Mouse (Mus musculus) right cerebral cortex, postnatal 10 days (tissue): ENCODE measurements around the gene Tas1r3.

Experiments used
- DNase-seq, 2 experiments: peaks; one replicate each; pipeline ENCODE4 v3.0.0; 2021; ENCODE audit warnings: low spot score in 2 of 2

Gene Tas1r3

DNA sequence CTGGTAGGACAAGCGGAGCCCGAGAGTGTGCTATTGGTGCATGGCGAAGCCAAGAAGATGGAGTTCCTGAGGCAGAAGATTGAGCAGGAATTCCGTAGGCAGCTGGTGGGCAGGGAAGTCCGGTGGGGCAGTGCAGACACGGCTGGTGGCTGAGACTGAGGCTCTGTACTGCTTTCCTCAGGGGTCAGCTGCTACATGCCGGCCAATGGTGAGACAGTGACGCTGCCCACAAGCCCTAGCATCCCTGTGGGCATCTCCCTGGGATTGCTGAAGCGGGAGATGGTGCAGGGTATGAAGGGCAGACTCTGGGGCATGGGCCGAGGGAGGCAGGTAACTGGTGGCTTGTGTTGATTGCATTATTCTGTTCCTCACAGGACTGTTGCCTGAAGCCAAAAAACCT, 24.5 kb upstream of the Tas1r3 start:
- peak in 1 of 2 experiments; percentile 22 for DNase-seq

DNA sequence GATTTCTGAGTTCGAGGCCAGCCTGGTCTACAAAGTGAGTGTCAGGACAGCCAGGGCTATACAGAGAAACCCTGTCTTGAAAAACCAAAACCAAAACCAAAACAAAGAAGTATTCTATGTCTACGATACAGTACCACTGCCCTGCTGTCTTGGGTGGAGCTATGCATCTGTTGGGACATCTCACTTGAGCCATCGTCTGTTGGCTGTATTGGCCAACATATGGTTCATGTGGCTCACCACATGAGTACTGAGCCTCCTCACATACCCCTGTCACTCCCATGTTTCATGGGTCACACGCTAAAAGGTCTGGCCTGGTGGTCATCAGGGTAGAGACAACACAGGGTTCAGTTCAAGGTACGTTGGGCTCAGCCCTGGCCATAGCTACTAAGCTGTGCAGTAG, 23.2 kb upstream of the Tas1r3 start:
- peak in 1 of 2 experiments; percentile 22 for DNase-seq

DNA sequence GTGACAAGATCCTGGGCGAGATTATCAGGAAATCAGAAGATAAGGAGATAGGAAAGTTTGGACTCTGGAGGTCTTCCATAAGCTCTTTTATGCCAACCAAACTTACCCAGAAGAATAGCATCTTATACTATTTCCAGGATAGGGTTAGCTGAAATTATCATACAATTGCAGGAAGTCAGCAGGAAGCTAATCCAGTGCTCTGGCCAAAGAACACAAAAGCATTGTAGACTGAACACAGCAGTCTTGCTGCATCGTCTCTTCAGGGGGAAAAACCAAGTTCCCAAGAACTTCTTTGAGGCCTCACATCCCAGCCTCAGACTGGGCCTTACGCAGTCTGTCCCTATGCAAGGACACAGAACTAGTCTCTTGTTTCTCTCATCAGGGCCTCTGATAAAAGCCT, 20.4 kb upstream of the Tas1r3 start:
- DNase-seq, result no peak

DNA sequence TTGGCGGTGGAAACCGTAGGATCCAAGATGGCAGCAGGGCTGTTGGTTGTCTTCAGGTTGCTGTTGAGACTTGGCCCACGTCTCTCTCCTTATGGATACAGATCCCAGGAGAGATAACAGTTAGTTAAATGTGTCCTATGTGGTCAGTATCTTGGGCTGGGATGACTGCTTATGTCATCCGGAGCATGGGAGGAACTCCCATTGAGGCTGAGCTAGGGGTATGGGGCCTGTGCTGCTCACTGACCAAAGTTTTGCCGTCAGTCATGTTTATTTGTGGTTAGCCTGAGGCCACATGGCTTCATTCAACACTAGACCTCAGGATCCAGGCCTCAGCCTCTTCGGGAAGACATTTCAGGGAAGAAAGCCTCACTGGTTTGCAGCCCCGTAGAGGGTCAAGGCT, 8.2 kb upstream of the Tas1r3 start:
- DNase-seq, result no peak

DNA sequence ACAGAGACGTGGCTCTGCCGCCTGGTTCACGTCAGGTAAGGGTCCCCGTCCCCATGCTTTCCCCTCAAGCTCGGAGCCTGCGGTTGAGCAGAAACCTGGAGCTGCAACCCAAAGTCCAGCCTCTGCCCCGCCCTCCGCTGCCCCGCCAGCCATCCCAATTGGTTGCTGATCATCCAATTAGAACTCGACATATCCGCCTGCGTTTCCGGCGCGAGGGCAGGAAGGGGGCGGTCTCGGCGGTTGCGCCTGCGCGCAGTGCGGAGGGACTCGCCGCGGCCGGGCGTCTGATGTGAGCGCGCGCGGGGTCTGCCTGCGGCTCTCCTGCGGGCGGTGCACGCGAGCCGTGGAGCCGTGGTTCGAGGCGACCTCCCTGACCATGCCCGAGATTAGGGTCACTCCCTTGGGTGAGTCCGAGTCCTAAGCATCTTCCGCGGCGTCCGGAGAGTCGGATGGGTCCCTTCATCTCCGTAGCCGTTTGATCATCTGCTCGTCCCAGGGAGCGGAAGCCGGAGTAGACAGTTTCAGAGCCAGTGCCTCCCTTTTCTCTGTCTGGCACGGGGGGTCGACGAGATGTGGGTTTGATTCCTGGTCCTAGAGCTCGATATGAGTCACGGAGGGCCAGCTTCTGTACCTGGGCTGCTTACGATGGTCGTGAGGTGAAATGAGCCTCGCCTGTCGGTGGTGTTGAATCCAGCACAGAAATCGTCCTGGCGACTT, 6.3 kb upstream of the Tas1r3 start, which contains the start of the genes Cptp and Ints11:
Gene Cptp (minus strand): TSS at position 124 of the 717 bp plus-strand sequence.
Gene Ints11 (plus strand): TSS at position 230 of the 717 bp plus-strand sequence.
- DNase-seq, result peak; percentile 98

DNA sequence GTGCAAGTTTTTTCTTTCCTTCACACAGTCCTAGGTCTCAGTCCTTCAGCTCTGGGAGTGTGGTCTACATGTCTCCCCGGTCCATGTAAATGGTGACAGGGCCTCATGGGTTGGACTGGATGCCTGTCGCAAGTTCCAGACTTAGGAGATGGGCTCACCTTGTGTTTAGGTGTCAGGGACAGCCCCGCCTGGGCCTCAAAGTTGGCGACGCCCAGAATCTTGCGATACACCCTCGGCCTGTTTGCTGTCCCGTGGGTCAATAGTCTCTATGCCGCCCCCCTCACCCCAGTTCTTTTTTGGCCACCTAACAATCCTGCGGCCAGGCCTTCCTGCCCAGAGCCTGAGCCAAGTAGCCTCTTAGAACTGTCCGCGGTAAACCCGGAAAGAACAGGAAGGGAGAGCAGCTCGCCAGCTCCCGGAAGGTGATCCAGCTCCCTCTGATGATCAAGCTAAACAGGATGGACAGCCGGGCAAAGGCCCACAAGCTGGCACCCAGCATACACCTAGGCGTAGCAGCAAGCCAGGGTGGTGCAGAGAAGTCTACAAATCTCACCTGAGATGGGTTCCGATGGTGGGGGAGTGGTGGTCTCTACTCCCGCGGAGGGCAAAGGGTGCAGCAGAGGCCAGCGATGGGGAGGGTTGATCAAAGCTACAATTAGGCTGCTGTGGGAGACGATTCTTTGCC, 5.6 kb upstream of the Tas1r3 start:
- no peak for DNase-seq

DNA sequence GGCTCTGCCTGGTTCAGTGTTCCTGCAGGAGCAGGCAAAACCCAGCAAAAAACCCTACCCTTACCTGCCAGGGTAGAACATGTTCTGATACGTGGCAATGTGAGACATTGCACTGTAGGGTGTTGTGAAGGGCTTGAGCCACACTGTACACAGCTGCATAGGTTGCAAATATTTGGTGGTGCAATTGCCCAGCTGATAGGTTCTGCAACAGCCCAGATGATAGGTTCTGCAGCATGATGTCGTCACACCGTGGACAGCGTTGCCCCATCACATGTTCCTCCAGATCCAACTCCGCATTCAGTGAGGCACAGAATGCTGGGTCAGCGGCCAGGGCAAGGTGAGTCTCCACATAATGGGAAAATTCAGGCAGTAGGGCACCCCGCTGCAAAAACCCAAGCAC, 1.4 kb downstream of the Tas1r3 start:
- DNase-seq, result no peak

DNA sequence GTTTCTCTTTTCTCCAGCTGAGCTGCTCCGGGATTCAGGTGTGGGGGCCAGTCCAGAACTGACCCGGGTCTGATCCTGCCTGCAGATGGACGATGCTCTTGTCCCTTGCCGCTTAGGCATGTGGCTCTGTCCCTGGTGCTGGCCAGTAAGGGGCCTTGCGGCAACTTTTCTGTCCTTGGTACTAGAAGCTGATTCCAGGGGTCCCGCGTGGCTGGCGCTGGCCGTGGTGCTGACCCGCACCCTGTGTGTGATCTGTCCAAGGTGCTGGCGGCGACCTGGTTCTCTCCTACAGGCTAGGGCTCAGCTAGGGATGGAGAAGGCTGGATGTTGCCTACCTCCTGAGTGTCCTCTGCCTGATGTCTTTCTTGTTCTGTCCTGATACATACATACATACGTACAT, 3.8 kb downstream of the Tas1r3 start:
- peak in 1 of 2 experiments; percentile 53 for DNase-seq

DNA sequence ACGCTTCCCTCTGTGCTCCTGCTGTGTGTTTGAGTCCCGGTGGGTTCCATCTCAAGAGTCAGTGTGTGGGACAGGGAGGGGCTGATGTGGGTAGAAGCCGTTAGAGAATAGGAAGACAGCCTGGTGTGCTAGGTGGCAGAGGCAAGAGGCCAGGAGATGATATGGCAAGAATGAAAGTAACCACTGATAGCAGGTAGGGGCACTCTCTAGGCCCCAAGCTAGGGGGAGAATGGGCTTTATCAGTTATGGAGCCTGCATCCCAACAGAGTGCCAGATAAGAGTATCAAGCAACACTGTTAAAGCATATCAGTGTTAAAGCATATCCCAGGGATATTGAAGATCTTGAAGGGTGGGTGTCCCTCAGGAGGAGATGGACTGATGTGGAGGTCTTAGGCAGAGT, 6.3 kb downstream of the Tas1r3 start:
- DNase-seq, result no peak

DNA sequence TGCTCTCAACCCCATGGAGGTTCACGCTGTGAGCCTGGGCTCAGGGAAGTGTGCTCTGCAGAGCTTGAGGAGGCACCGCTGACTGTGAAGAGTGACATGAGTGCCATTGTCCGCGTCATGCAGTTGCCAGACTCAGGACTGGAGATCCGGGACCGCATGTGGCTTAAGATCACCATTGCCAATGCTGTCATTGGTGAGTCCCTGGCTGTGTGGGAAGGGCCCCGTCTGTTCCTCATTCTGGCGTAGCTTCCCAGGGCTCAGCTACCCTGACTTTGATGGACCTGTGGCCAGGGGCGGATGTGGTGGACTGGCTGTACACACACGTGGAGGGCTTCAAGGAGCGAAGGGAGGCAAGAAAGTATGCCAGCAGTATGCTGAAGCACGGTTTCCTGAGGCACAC, 7.1 kb downstream of the Tas1r3 start:
- DNase-seq, result no peak

DNA sequence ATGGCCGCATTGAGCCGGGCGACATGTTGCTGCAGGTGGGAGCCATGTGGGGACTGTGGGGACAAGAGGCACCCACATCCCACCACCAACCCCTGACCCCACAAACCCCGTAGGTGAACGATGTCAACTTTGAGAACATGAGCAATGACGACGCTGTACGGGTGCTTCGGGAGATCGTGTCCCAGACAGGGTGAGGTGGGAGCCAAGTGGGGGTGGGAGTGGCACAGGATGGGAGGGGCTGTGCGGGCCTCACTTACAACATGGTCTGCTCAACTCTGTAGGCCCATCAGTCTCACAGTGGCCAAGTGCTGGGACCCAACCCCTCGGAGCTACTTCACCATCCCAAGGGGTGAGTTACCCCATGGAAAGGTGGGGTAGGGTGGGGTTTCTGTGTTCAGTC, 8.2 kb downstream of the Tas1r3 start:
- DNase-seq, result no peak

DNA sequence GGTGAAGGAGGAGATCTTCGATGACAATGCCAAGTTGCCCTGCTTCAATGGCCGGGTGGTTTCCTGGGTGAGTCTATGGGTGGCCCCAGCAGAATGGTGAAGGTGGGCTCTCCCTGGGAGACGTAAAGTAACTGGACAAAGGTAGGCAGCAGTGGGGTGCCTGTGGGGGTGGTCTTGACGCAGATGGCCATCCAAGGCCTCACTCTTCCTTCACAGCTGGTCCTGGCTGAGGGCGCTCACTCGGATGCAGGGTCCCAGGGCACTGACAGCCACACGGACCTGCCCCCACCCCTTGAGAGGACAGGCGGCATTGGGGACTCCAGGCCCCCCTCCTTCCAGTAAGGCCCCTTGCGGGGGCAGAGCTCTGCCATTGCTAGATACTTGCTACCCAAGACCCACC, 9.7 kb downstream of the Tas1r3 start:
- DNase-seq, result no peak

DNA sequence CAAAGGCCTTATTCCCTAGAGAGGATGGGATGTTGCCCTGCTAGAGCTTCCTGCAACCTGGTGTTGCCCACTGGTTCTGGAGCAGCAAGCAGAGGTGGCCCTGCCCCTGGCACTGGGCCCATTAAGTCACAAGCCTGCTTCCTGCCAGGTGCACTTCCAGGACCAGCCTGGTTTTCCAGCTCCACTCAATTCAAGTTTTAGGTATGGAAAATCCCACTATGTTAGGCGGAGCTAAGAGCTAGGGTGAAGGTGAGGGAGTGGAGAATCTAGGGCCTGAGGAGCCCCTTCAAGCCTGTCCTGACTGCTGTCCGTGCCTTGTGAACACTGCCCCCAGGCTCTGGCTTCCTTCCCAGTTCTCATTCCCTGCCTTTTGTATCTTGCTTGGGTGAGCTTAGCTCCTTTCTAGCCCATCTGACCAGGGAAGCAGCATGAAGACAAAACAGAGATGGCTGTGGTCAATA, 11.2 kb downstream of the Tas1r3 start:
- no peak for DNase-seq

DNA sequence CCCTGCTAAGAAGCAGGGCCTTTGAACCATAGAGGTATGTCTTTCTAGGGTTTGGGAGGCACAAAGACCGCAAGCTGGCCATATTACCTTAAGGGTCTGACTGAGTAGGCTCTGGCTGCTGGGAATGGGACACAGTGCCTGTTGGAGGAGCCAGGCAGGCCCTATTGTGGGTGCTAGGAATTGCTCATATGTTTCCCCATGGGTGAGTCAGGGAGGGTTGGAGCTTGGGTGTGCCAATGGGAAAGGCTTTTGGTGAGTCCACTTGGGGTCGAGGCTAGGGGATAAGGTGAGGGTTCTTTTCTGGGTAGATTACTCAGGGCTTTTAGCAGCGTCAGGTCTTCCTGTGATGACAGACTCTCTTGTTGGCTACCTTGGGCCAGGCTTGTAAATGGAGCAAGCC, 11.8 kb downstream of the Tas1r3 start:
- DNase-seq, result no peak

DNA sequence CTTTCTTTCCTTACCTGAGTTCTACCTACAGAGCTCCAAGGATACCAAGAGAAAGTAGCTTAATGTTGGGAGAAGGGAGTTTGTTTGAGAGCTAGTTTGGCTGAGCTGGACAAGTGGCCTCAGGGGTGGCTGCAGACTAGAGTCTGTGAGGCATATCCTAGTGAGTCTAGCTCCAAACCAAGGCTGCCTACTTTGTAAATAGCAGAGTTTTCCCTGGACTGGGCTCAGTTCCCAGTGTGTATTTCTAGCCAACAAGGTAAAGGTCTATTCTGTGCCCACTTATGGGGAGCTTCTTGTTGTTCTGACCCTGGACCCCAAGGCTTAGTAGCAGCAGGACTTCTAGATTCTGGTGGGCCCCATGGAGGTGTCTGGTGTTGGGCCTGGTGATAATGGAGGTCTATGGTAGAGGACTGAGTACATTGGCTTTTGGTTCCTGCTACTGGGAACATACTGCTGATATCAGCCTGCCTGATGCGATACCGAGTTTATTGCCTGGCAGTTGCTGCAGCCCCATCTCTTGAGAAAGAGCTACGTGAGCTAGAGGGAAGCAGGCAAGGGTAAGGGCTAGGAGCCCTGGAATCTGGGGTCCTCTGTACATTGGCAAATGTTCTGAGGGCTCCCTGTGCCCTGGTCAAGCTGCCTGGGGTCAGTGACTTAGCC, 13.2 kb downstream of the Tas1r3 start:
- no peak for DNase-seq

DNA sequence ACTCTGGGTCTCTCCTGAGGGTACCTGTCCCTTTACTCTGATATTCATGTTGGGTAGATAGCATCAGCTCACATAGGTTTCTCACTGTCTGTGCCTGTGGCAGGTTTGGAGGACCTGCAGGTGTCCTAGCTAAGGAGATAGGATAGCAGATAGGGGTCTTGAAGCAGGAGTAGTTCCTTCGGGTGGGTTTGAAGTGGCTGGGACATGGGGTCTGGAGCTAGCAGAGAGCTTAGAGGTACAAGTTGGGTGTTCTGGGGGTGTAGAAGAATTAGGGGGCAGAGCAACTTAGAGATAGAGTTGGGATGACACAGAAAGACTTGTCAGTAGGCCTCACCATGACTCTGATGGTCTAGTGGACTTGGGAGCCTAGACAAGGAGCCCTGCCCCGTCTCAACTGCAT, 13.8 kb downstream of the Tas1r3 start:
- DNase-seq, result no peak

DNA sequence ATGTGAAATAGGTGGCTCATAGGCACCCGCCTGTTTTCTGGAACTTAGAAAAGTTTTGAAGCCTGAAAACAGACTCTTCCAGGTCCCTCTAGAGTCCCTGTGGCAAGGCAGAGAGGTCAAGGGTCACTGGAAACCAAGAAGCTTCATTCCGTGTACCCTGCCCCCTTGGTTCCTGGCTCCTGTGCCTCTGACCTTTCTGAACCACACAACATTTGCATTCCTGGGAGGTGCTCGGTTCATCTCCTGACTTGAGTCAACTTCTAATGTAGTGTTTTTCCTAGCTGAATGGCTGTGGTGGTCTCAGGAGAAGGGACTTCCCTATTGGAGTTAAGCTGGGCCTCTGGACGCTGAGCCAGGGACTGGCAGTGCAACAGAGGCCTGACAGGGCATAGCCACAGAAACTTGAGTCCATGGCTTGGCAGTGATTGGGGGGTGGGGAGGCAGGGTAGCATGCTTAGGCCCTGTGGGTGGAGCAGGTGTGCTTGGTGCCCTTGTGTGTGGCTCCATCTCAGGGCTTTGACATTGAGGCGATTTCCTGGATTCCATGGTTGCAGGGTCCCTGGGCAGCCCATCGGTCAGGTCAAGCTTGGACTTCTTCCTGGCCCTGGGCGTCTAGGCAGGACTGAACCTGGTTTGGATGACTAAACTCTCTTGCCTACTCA, 14.6 kb downstream of the Tas1r3 start:
- DNase-seq, result no peak

DNA sequence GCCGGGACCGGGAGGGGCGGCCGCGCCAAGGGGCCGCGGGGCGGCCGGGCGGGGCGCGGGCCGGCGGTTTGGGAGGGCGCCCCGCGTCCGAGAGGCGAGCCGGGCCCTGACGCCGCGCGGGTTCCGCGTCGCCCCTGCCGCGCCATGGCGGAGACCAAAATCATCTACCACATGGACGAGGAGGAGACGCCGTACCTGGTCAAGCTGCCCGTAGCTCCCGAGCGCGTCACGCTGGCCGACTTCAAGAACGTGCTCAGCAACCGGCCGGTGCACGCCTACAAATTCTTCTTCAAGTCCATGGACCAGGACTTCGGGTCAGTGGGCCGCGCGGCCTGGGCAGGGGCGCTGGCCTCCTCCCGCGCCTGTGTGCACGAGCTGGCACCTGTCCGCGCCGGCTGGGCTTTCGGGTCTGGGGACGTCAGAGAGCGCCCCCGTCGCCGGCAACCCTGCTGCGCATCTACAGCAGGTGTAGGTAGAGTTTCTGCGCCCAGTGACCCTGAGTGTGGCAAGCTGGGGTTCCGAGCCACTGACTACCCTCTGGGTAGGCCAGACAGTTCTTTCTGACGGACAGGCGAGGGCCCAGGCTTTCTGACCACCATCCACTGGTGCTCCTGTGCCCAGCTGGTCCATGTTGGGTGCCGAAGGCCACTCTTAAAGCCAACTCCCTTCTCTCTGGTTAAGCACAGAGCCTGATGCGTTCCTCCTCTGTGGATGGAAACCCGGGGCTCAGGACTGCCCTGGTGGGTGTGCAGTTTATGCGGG, 15.4 kb downstream of the Tas1r3 start:
- peak; percentile 59 to 71 for DNase-seq

DNA sequence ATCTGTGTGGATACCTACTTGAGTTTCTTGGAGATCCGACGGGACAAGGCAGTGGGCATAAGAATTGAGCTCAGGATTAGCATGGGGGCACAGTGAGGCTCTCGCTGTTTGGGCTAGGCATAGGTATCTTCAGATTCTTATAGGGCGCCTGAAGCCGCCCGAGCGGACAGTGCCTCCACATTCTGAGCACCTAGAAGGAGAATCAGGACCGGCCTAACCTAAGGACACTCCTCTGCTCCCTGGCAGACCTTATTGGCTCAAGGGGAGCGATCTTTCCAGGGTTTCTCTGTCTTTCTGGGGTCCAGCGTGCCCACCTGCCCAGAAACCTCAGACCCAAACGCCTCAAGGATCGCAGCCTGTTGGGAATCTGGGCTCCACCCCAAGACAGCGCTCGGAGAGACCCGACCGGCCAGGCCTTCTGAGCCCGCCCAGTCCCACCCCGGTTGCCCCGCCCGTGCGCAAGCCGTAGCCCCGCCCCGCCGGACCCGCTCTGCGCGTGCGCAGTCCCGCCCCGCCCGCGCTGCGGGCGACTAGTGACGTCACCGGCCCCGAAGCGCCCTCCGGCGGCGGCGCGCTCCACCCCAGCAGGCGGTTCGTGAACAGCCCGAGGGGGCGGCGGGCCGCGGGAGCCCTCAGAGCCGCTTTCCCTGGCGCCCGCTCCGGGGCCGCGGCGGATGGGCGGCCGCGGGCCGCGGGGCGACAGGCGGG, 16.1 kb downstream of the Tas1r3 start, which contains the start of gene Dvl1:
Gene Dvl1 (plus strand): TSS at position 532 of the 708 bp plus-strand sequence.
- DNase-seq, result peak; percentile 92 to 96

DNA sequence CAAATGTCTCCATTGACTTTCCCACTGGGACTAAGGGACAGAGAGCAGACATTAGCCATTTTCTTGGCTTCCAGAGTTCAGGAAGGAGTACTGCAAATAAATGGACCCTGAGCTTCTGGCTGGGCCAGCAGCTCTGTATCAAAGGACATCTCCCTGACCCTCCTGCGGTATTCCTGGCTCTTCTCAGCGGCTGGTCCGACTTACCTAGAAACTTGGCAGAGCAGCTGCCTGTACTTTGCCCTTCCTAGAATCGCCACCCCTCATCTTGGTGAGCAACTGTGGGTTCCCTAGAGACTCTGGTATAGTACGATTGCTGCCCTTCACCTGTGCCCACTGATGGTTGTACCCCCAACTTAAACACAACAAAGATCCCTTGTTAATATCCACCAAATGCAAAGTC, 19.9 kb downstream of the Tas1r3 start:
- no peak for DNase-seq
